Mouse (Mus musculus) right cerebral cortex, postnatal 14 days (tissue): ENCODE measurements around the gene Phf1.

Experiments used
- DNase-seq: peaks from one replicate; pipeline ENCODE4 v3.0.0; 2022

The Phf1 gene

DNA sequence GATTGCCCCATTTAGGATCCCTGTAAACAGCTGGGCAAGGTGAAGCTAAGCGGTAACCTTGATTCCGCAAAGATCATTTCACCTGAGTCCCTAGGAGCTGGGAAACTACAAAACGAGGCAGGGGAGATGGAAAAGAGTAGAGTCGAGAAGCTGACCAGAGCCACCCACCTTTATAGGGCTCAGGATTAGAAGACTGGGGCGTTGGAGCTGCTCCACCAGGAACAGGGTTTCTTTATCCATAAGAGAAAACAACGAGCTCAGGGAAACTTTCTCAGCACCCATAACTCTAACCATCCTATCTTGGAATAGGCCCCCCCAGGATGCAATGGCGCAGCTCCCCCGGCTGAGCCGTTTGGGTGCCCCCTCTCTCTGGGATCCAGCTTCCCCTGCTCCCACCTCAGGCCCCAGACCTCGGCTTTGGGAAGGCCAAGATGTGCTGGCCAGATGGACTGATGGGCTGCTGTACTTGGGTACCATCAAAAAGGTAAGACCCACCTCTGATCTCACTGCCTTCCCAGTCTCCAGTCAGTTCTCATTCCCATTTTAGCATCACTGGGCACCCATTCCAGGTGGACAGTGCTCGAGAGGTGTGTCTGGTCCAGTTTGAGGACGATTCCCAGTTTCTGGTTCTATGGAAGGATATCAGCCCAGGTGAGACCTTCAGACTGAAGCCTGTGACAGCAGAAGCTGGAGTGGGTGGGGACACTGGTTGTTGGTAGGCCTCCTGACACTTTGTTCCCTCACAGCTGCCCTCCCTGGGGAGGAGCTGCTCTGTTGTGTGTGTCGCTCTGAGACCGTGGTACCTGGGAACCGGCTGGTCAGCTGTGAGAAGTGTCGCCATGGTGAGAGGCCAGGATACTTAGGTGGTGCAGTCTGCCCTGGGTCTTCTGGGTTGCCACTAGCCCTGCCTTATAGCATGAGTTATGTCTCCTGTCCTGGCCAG is 1.3 kb downstream of the Phf1 start:
- no peak for DNase-seq

DNA sequence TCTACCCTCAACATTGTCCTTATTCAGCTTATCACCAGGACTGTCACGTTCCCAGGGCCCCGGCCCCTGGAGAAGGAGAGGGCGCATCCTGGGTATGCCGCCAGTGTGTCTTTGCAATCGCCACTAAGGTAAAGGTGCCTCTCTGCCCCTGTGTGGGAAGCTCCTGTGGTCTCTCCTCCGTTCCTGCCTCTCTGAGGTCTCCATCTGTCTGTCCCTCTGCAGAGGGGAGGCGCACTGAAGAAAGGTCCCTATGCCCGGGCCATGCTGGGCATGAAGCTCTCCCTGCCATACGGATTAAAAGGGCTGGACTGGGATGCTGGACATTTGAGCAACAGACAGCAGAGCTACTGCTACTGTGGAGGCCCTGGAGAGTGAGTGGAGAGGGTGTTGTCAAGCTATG is 2.2 kb downstream of the Phf1 start:
- no peak for DNase-seq

DNA sequence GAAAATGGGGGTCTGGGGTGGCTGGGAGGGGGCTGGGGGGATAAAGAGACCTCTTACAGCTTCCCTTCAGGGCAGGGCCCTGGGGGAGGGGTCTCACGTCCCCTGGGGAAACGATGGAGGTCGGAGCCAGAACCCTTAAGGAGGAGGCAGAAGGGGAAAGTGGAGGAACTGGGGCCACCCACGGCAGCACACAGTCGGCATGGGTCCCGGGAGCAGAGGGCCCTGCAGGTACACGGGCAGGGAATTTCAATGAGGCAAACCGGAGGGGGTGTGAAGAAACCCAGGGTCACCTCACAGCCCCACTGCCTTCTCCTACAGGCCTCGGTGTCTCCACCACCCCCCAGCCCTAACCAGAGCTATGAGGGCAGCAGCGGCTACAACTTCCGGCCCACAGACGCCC is 3.6 kb downstream of the Phf1 start:
- no peak for DNase-seq

DNA sequence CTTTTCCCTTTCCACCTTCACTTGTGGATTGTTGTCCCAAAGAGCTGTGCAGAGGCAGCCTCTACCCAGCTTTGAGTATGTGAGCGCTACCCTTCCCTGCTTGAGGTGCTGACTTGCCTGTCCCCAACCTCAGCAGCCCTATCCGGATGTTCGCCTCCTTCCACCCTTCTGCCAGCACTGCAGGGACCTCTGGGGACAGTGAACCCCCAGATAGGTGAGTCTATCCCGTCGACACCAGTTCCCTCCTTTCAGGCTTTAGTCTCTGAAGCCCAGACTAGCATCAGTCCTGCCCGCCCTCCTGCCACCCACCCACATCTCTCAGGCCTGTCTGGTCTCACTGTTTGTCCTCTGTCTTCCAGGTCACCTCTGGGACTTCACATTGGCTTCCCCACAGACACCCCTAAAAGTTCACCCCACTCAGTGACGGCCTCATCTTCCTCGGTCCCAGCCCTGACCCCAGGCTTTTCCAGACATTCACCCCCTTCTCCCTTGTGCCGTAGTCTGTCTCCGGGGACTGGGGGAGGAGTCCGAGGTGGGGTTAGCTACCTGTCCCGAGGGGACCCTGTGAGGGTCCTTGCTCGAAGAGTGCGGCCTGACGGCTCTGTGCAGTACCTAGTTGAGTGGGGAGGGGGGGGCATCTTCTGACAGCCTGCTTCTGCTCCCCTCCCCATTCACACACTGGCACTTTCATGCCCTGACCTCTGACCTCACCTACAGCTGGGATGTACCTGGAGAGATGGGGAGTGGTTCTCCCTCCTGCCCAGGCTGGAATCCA is 4.3 kb downstream of the Phf1 start:
- no peak for DNase-seq

DNA sequence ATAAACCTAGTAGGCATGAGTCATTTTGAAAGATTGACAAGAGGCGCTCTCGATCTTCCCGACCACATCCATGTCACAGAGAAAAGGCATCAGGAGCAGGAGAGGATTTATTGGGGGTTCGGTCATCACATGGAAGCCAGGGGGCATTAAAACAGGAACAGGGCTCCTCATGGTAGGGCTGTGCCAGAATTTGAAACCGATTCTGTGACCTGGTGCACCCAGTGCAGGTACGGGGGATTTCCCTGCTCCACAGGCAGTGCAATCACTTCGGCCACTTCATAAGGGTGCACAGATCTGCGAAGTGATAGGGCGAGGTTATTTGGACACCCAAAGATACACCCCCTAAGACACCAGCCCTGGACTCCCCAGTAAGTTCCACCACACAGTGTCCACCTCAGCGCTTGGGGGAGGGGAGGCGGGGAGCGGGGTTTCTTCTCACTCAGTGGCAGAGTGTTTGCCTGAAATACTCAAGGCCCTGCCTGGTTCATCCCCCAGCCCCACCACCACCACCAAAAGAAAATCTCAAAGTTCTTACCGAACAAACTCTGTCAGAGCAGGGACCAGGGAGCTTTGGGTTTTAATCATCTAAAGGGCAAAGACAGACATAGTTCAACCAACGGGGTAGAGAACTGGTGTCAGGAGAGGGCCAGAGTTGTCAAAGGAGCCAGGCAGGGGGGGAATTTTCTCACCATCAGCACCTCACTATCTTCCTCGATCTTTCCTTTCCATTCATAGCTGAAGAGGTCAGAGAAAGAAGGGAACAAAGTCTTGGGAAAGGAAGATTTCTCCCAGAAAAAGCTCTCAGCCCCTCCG is 5.2 kb downstream of the Phf1 start:
- no peak for DNase-seq

DNA sequence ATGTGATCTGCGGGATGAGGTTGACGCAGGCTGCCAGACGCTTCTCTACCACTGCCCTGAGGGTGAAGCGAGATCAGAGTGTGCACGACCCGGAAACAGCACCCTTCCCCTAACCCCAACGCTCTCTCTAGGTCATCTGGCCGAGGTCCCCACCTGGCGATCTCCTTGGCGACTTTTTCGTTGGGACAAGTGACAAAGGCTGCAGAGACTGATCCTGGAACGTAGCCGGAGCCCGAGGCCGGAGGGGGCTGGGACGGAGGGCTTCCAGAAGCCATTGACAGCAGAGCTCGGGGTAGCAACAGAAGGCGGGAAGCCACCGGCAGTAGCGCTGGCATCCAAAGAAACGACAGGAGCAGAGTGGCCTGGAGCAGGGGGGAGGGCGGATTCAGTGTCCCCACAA is 5.9 kb downstream of the Phf1 start:
- DNase-seq = no peak

DNA sequence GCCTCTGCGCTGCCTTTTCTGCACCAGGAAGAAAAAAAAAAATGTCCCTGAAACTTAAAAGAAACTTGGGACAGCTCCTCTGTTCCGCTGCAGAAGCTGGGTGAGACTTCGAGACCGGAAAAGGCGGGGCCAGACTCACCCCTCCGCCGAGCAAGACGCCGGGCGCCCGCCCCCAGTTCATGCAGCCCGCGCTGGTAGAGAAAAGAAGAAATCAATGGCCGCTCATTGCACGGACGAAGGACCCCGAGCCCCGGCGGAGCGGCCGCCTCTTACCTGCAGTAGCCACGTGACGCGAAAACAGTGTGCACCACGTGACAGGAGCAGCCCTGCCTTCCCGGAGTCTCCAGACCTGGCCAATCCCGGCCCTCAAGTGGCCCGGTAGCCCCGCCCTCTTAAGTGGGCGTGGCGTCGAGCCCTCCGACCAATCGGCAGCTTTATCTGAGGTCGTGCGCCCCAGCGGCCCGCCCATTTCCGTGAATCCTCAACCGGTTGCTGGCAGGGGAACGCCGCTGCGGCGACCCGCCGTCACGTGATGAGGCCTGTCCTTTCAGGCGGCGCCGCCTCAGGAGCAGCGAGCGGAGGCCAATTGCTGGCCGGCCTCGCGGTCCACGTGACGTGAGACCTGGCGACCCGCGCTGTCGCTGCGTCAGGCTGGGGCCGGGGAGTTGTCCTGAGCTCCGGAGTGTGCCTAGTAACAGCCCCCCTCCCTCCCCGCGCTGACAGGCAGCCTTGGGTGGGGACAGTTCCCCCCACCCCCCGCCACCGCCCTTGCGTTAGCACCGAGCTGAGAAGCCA is 6.5 kb downstream of the Phf1 start, which contains the start of gene Cuta:
Gene Cuta (minus strand): TSS at position 392 of the 795 bp plus-strand sequence.
- DNase-seq = peak; percentile 99

DNA sequence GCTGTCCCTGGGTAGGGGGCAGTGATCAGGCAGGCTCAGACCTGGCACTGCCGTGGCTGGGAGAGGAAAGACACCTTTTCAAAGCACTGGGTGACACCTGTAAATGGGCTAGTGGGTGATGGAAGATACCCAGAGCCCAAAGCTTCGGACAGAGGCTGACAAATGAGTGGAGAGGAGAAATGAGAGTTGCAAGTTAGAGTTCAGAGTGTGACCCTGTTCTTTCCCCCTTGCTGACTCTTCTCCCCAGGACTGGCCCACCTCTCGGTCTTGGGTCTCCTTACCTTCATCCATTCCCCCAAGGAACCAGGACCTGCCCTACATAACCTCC is 7.1 kb downstream of the Phf1 start:
- no peak for DNase-seq

DNA sequence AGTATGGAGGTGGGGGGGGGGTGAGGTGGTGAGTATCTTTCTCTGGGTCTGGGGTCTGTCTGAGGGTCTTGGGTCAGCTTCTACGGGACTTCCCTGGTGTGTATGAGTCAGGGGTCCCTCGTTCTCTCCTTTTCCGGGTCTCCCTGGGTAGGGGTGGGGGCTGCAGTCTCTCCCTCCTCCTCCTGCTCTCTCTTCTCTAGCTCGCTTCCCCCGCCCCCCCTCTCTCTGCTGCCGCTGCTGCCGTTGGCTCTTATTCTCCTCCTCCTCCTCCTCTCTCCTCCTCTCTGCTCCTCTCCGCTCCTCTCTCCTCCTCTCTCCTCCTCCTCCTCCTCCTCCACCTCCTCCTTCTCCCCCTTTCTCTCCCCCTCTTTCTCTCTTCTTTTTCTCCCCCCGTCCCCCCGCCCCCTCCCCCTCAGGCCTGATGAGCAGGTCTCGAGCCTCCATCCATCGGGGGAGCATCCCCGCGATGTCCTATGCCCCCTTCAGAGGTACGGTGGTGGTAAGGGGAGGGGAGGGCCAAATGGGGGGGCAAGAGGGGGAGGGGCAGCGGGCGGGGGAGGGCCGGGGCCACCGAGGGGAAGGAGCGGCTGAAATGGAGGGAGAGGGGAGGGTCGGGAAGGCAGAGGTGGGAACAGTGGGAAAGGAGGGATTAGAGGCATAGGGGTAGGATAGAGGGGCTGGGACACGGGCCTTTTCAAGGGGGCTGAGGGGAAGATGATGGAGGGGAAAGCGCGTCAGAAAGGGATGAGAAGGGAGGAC is 8.4 kb downstream of the Phf1 start, which contains the start of gene Syngap1:
Gene Syngap1 (plus strand): TSS at position 223 of the 759 bp plus-strand sequence.
- DNase-seq = peak; percentile 65

DNA sequence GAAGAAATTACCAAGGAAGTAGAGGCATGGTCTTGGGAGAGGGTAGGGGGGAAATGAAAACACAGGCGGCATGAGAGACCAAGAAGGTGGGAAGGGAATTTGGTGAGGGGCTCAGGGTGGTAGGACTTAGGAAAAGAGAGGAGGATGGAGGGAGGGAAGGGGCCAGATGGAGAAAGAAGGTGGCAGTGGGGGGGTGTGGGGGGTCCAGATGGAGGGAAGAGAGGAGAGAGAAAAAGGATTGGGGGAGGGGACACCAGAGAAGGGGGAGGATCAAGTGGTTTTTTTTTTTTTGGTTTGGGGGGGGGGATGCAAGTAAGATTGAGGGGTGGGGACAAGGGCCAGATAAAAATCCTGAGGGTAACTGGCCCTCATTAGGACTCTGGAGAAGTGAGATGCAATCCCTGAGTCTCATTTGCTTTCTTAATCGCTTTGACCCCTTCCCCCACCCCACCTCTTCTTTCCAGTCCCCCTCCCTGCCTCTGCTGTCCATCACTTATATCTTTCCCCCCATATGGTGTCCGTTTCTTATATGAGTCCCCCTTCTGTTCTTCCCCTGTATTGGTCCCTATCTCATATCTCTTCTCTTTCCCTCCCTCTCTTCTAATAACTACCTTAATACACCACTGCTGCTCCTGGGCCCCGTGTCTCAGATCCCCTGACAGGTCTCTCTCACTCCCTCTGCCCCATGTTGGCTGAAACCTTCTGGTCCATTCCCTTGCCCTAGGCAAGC is 9.2 kb downstream of the Phf1 start:
- DNase-seq = no peak

DNA sequence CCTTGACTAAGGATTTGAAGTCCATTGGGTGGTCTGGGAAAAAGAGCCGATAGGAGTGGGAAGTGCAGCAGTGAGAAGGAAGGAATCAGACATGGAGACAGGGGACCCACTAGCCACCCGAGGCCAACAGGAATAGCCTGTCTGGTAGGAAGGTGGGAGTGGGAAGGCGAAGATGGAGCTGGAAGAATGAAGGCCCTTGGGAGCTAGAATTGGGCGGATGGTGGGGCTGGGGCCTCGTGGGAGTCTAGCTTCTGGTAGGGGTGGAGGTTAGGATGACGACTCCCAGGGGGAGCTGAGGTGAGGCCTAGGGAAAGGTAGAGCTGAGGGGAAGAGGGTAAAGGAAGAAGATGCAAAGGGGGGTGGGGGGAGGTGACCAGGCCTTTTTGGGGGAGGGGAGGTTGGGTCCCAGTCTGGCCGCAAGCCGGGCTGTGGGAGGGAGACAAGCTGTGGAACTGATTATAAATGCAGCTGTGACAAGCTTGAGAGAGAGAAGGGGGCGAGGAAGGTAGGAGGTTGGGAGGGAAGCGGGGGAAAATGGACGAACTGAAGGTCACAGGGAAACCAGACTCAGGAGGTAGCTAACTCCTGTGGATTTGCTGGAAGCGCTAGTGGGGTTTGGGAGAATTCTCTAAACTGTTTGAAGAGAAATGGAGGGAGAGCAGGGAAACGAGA is 13.1 kb downstream of the Phf1 start:
- DNase-seq = peak; percentile 57

DNA sequence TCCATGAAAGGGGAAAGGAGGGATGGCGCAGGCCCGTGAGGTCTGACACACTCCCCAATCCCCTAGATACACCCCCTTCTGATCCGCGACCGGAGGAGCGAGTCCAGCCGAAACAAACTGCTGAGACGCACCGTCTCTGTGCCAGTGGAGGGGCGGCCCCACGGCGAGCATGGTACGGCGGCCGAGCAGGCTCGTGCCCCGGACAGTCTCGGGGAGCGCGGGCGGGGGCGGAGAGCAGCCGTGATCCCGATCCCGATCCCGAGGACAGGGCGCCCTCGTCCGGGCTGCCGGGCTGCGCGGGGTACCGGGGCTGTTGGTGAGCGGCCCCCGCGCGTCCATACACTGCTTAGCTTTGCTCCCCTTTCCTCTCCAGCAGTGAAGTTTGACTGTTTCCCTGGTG is 13.7 kb downstream of the Phf1 start:
- peak; percentile 77 for DNase-seq

DNA sequence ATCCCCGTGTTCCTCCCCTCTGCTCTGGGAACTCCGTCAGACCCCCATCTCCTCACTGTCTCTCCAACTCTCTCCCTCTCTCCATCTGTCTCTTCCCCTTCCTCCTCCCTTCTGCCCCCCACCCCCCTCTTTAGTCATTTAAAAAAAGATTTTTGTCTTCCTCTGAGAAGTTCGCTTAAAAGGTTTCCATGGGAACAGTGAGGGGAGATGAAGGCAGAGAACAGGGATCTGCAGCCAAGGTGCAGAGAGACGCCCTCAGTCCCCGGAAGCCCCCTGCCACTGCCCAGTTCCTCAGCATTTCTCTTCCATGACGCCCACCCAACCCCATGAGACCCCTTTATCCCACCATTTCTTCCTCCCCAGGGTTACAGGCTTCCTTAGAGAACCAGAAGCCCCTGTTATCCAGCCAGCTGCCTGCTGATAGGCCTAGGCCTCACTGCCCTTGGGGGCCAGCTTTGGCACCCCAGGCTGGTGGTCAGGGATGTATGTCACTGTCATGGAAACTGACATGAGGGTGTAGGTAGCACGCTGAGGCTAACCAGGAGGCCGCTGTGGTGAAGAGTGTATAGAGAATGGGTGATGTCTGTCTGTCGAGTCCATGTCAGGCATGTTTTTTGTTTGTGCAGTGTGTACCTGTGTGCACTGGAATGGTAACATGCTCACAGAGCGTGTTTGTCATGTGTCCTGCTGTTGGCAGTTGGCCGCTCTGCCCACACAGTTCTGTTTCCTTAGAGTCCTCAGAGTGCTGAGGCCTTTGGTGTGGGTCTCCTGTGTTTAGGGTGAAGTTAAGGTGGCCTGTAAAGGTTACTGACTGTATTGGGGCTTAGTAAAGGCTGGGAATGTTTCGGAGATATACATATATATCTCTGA is 14.6 kb downstream of the Phf1 start:
- no peak for DNase-seq

DNA sequence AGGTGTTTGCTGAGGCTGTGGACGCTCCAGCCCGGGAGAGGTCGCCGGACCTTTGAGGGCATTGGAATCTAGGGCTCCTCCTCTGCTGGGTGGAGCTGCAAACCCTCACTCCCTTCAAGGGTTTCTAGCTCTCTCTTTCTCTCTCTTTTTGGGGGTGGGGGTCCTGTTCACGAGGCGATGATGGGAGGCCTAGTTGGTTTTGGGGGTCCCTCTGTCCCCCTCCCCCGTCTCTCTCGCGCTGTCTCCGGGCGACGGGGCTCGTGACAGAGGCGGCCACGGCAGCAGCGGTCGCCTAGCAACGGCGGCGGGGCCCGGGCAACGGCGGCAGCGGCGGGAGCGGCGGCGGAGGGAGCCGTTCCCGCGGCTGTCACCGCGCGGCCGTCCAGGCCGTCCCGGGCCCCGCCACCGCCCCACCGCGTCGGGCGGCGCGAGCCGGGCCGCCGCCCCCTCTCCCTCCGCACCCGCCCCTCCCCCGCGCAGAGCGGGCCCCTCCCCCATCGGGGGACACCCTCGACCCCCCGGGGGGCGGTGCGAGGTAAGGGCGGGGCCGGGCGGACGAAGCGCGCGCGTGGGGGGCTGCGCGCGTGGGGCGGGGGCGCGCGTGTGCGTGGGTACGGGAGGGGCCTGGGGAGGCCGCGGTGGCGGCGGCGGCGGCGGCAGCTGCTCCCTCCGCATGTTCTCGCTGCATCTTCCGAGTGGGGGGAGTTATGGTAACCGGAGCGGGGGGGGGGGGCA is 15.6 kb downstream of the Phf1 start:
- DNase-seq = peak; percentile 80

DNA sequence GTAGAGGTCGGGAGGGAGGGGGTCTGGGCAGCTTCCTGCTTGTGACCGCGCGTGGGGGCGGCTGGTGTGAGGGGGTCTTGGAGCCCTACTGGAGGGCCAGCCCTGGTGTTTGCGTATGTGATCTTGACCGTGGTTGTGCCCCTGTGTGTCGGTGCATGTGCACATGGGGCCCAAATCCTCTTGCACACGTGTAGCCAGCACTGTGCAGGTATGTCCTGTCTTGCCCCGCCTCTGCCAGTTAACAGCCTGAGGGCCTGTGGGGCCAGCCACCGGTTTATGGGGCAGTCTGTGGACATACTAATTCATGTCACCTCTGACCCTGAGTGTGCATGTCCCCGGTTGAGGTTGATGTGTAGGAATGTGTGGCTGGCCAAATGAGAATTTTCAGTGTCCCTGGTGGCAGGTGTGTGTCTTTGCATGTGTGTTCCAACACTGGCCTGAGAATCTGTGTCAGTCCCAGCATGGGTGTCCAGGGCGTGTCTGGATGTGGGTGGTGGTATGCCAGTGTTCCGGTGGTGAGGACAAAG is 16.3 kb downstream of the Phf1 start:
- peak; percentile 32 for DNase-seq

DNA sequence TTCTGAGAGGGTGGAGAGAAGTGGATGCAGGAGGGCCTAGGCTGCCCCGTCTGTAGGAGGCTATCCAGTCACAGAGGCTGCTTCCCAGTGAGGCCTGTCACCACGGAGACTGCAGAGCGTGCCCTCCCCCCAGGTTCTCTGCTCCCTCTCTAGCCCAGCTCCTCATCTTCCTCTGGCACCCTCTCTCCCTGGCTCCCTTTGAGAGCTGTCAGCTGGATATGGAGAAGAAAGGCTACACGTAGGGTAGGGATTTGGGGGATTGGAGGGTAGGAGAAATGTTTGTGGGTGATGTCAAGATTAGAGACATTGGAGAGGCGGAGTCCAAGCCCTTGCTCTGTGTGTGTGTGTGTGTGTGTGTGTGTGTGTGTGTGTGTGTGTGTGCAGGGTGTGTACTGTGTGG is 17.0 kb downstream of the Phf1 start:
- DNase-seq = peak; percentile 54

DNA sequence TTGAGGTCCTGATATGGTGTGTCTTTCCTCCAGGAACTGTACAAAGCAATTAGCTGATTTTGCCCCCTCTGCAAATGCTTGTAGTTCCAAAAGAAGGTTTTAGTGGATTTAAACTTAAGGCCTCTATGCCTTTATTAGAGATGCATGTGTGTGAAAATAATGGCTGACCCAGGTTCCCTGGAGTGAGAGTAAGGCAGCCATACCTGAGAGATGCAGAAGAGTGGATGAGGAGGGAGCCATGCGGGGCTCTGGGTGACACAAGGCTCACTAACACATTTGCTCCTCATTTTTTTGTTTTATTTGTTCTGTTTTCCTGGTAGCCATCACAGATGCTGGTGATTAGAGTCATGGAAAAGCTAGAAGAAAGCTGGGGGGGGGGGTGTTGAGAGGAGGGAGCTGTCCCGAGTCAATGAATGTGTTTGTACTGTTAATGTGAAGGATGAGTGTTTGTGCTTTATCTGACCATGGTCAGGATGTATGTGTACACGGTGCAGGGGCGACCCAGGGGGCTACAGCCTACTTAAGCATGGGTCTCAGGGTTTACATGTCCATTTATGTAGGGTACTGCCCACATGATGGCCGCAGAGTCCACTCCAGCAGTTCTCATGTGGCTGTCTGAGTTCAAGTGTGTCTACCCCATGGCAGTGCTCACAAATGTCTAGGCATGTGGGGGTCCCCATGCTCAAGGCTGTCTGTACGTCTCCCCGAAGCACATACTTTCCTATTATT is 17.9 kb downstream of the Phf1 start:
- no peak for DNase-seq
